Mouse (Mus musculus) spleen, adult 2 months (tissue): Measurements from ENCODE around the gene Plxna4.

Experiments used
- CTCF ChIP-seq: fragments of 200-500 bp; IDR thresholded peaks from 2 replicates; pipeline ENCODE4 v1.5.1; 2011; ENCODE audit warnings: mild to moderate bottlenecking, inconsistent platforms; ENCODE audit not compliant: insufficient read depth, insufficient read length, insufficient replicate concordance; ENCODE audit errors: extremely low read depth
- POLR2A ChIP-seq: fragments of 200-500 bp; IDR thresholded peaks from 2 replicates; pipeline ENCODE4 v1.6.1; 2011; ENCODE audit warnings: low read depth, low read length, inconsistent platforms

GRCm38 (mm10) chr6:32158347-32158746, 429.6 kb downstream of the Plxna4 start:
- TF ChIP-seq POLR2A = no peak
- TF ChIP-seq CTCF = no peak
